Mouse (Mus musculus) cerebellum, postnatal 25 days (tissue): ENCODE data around the gene Tgm1.

Source experiments
- DNase-seq, 2 experiments: peaks; one replicate each; pipeline ENCODE4 v3.0.0; 2021; ENCODE audit warnings: mixed read lengths in 2 of 2

Tgm1 gene

DNA sequence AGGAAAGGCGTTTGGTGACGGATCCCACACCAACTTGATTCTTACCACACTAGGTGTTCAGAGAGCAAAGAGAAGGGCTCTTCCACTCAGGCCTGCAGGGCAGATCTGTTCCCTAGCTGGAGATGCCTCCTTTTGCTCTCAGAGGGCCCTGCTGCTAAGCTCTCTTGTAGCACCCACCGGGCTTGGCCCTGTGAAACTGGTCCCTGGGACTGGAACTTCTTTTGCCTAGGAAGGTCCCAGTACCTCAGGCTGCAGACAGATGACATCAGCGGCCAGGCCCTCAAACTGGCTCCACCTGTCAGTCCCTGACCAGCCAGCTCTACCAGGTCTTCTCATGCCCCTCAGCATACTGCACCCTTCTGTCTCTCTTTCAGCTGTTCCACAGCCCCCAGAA is at the start of gene Tgm1:
Gene Tgm1, minus strand, starts transcription at position 198 of the 394 bp plus-strand sequence.
- DNase-seq: no peak

DNA sequence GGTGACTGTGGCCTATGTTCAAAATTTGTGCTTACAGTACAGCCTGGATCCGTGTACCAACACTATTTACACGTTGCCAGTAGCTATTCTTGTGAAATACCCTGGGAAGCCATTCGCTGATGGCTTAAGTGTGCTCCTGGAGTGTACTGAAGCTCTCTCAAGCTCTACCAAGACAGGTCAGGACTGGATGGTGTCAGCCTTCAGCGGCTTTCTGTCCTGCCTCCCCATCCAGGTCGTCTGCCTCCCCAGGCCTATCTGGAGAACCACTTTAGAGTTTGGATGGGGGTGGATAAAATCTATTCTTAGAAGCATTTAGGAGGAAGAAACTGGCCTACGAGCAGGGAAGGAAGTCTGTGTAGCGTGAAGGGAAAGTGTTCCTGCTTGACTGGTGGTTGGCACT is 49.4 kb upstream of the Tgm1 start:
- DNase-seq: no peak

DNA sequence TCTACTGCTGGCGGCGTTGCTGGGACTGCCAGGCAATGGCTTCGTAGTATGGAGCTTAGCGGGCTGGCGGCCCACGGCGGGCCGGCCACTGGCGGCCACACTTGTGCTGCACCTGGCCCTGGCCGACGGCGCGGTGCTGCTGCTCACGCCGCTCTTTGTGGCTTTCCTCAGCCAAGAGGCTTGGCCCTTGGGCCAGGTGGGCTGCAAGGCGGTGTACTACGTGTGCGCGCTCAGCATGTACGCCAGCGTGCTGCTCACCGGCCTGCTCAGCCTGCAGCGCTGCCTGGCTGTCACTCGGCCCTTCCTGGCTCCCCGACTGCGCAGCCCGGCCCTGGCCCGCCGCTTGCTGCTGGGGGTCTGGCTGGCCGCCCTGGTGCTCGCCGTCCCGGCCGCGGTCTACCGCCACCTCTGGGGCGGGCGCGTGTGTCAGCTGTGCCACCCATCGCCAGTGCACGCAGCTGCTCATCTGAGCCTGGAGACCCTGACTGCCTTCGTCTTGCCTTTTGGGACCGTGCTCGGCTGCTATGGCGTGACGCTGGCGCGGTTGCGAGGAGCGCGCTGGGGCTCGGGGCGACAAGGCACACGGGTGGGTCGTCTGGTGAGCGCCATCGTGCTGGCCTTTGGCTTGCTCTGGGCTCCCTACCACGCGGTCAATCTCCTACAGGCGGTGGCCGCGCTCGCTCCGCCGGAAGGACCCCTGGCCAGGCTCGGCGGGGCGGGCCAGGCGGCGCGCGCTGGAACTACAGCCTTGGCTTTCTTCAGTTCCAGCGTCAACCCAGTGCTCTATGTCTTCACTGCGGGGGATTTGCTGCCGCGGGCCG is 48.5 kb upstream of the Tgm1 start:
- peak; percentile 60 to 62 for DNase-seq

DNA sequence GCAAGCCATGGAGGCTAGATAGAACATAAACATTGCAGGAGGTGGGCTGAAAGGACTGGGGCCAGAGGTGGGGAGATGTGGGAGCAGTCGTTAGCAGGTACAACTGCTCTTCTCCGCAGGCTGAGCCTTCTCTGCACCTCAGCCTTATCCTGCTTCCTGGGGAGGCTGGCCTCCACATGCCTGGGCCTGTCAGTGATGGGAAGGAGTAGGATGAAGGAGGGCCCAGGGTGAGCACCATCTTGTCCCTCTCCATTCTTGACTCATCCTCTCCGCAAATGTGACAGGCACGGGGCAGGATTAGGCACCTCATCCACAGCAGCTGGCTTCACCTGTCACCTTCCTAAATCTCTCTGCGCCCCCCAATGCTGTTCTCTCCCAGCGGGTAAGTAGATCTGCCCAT is 47.4 kb upstream of the Tgm1 start, which contains the start of gene Ltb4r2:
Gene Ltb4r2, plus strand, starts transcription at position 266 of the 400 bp plus-strand sequence.
- no peak for DNase-seq

DNA sequence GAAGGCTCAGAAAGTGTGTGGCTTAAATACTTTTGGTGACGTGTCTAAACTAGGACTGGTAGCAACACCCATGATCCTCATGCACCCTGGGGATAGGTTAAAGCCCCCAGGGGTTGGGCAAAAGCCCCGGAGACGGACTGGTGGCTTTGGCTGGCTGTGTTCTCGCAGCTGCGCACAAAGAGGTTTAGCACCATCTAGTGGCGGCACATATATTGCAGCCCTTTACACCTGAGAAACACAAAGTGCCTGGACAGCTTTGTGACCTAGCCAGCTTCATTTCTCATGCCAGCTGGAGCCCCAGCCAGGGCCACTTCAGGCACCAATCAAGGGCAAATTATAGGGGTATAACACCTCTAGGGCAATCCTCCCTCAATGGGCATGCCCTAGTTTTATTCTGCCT is 46.4 kb upstream of the Tgm1 start:
- DNase-seq: peak; percentile 86 to 92

DNA sequence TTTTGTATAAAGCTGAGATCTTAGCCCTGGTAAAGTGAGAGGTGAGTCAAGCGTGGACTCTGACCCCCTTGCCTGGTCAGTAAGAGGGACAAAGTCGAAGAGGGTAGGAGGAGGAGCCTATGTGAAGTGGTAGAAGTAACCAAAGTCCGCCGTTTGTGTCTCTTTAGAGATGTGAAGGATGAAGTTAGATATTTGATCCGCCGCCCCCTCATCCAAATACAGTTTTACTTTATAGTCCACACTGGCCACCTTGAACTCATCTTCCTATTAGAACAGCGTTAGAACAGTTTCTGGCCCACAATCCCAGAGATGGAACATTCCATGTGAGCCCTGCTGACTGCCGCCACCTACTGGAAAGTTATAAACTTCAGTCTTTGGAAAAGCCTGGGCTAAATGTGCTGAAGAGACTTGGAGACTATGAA is 44.6 kb upstream of the Tgm1 start, which contains the start of gene Cideb:
Gene Cideb, minus strand, starts transcription at position 96 of the 422 bp plus-strand sequence.
- peak; percentile 33 to 60 for DNase-seq

DNA sequence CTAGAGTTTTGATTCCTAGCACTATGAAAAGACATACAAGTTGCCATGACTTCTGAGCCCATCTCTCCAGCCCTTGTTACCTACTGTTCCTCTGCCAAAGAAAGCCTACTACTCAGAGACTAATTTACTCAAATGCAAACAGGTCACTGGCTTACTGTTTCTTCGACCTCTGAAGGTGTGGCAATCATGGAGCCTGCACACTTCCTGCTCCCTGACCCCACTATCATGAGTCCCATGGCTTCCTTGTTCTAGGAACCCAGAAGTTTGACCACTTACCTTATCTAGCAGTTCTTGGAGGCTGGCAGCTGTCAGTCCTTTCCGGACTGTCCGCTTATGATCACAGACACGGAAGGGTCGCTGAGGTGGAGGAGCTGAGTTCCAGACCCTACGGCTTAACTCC is 43.8 kb upstream of the Tgm1 start:
- DNase-seq: no peak

DNA sequence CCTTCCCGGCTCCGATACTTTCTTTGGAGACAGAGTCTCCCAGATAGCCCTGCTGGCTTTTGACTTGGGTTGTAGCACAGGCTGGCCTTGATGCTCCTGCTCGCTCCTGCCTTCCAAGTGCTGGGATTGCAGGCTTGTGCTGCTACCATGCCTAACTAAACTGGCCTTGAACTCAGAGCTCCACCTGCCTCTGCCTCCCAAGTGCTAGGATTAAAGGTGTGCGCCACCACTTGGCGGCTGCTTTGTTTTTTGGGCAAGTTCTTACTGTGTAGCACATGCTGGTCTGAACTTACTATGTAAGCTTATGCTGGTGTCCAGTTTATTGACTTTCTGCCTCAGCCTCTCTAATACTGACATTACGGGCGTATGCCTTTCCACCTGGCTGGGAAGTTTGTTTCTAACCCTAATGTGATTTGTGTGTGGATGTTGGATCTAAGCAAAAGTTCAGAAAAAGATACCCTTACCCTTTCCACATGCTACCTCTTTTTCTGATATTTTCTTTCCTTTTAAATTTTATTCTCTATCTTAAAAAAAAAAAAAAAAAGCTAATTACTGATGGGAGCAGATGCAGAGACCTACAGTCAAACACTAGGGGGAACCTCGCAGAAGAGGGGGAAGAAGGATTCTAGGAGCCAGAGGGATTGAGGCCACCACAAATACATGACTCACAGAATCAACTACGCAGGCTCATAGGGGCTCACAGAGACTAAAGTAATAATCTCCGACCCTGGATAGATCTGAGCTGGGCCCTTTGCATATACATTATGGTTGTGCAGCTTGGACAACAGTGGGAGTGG is 33.5 kb upstream of the Tgm1 start:
- DNase-seq: no peak

DNA sequence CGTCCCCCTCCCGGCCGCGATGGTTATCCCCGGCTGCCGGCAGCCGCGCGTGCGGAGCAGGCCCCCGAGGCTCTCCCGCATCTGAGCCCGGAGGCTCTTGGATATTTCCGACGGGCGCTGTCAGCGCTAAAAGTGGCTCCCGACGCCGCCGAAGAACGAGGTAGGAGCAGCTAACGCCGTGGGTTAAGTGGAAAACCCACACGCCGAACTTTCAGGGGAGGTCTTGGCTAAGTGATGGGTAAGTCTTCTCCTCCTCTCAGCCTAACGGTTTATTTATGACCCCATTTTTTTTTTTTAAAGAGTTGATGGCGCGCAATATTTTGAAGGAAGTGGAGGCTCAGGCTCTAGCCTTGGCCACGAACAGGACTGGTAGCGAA is 32.1 kb upstream of the Tgm1 start:
- DNase-seq: no peak

DNA sequence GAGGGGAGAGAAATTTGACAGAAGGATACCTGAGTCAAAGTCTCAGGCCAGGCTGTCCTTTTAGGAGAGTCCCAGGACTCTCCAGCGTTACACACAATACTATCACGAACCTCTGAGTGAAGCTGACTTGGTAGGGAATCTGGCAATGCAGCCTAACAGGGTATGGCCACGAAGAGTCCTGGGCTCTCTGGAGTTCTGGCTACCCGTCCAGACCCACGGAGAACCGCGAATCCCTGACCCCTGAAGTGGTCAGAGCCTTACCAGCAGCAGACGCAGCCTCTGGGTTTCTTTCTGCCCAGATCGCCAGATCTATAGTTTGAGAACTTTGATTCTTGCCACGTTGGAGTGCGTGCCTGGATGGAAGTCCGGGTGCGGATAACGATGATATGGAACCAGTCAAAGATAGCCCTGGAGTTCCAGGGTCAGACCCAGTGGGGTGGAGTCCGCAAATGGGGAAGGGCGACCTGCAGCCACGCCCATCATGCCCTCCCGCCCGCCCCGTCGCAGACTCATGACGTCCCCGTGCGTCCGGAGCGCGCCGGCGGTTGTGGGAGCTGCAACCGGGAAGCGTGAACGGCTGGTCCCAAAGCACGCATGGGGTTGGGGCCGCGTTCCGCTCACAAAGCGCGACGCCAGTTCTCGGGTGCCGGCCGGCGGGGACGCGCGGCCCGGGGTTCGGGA is 31.6 kb upstream of the Tgm1 start, which contains the start of the genes Dhrs1 and Nop9:
Gene Dhrs1, minus strand, starts transcription at position 511 of the 681 bp plus-strand sequence.
Gene Nop9, plus strand, starts transcription at position 514 of the 681 bp plus-strand sequence.
- DNase-seq: peak; percentile 89 to 92

DNA sequence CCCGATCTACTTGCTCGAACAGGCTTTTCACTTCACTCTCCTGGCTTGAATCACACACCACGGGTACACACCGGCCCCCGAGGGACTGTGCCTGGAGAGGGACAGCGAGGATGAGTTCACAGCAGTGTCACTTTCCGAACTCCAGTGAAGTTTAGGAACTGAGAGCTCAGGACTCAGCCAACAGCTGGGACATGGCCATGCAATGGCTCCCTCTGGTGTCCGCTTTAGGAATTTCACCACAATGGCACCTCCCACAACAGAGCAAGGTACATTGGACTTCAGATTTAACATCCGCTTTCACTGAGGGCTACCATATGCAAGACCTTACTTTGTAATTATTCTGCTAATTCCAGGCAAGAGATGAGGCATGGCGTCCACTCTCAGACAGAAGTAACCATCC is 30.0 kb upstream of the Tgm1 start:
- peak; percentile 86 to 91 for DNase-seq

DNA sequence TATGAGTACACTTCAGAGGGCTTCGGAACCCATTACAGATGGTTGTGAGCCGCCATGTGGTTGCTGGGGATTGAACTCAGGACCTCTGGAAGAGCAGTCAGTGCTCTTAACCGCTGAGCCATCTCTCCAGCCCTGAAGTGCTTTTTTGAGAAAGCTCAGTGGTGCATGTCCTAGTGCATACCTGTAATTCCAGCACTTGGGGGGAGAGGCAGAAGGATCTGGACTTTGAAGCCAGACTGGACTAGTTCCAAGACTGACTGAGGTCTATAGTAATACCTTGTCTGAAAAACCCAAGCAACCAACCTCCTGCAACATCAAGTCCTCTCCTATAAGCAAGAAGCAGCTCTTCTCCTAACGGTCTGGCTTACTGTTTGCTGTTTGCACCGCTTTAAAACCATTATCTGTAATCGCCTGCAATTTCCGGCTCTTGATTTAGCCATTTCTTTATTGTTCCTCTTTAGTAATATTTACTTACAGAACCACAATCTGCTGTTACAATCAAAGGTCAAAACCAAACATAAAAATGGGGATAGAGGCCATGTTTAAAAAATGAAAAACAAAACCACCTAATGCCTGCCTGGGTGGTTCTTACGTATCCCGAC is 23.5 kb upstream of the Tgm1 start:
- no peak for DNase-seq

DNA sequence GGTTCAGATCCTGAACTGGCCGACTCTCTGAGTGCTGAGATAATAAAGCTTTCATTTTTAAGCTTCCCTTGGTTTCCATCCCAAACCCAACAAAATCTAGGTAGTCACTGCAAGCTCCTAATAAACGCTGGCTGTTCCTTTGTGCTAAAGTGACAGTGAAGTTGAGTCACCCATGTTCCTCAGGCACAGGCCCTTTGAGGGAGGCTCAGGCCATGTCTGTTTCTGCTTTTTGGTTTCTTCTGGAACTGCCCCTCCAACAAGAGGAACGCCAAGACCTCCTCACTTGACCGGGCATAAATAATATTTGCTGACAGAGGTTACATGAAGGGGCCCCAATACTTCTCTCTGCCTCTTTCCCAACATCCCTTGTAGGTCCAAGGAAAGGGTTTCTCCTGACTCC is 22.0 kb upstream of the Tgm1 start:
- DNase-seq: no peak

DNA sequence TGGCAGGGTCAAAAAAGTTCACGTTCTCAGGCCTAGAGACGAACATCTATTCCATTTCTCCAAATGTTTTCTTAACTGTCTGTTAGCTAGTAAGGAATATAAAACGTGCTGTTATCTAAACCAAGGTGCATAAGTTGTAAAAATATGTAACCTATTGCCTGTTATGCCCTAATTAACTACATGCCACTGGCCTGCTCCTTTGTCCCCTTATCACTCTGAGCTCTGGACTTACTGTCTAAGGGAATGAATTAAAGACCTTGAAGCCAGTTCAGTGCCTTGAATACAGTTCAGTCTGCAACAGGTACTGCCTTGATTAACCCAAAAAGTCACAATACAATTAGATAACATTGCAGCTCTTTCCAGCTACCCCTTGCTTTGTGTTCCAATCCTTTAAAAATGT is 21.6 kb upstream of the Tgm1 start:
- DNase-seq: no peak

DNA sequence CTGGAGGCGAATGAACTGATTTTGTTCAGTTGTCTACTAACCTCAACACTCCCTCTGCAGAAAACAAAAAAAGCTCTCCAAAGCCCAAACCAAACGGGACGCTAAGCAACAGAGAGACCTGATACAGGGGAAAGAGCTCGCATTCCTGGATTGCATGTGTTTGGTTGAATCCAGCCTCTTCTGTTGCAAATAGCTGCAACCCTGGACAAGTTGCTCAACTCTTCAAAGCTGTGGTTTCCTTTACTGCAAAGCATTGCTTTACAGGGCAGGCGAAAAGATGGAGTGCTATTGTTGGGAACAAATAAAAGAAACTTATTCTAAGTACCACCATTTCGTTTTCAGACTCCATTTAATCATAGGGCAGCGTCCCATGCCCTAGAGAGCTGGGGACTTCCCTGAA is 21.1 kb upstream of the Tgm1 start:
- no peak for DNase-seq

DNA sequence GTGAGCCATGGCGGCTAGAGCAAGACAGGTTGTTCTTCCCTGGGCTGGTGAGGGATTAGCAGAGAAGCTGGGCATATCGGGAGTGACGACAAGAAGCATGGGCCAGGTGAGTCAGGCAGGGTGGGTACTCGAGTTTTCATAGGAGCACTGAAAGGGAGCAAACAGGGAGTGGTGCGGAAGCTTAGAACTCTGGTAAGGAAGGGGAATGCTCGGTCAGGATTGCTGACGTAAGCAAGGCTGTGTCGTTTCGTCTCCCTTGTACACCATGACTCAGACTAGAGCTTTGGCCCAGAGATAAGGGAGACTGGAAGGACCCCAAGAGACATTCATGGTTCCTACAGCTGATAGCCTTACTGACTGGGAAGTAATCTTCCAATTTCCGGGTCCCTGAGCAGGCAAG is 20.2 kb upstream of the Tgm1 start:
- DNase-seq: no peak

DNA sequence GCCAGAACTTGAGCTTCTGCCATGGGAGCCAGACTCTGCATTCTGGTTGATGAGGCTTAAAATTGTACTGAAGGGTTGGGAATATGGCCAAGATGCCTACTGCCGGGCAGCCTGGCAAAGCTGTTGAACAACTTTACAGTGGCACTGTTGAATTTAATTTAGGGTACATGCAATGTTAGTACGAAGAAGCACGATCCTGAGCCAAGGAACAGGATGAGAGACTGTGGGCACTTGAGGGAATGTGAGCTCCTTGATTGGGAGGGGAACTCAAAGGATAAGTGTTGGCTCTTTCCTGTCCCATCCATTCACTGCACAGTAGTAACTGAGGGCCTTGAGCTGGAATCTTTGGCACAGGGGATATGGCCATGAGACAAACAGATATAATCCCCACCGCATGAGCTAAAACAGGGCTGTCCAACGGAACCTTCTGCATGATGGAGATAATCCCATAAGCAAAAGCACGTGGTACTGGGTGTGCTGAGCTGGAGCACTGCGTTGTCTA is 16.9 kb upstream of the Tgm1 start:
- DNase-seq: no peak

DNA sequence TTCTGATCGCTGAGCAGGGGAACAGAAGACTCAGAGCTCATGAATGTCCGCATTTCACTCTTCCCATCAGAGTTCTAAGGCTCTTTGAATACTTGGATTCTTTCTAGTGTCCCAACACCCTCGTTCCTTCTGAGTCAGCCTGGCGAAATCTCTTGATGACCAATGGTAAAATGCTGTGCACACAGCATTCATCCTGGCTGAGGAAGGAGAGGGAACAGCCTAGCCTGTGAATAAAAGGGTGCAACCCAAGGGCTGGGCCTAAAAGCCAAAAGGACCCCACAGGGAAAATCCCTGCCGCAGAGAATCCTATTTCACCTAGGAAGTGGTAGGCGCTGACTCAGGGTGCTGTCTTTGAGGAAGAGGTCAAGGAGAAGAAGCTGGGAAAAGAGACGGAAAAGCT is 16.4 kb upstream of the Tgm1 start:
- DNase-seq: no peak

DNA sequence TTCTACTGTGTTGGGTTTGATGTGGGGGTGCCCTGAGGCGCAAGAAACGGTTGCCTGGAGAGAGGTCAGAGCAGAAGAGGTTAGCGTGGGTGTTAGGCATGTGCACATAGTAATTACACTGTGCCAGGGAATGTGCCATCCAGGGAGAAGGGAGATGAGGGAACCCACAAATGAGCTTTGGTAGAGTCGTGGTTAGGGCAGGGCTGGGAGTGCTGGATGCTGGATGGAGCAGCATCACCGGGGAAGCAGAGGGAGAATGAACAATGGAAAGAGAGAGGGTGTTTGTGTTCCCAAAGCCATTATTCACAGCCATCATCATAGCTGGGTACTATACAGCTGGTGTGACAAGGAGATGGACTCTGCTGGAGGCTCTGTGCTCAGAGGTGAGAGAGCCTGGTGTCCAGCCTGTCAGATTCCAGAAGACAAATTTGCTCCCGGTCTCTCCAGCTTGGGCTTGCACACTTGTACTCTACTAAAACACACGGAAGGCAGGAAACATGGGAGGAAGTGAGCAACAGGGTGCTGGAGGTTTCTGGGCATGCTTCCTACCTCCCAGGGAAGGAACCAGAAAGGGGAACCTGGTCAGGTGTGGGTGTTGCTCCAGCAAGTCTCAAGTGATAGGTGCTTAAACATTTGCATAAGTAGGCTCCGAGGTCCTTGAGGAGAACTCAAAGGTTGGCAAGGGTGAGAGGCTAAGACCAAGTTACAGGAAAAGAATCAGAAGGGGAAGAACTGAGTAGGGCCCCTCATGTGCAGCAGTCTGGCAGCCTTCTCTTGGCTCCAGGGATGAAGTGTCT is 14.4 kb upstream of the Tgm1 start:
- DNase-seq: no peak

DNA sequence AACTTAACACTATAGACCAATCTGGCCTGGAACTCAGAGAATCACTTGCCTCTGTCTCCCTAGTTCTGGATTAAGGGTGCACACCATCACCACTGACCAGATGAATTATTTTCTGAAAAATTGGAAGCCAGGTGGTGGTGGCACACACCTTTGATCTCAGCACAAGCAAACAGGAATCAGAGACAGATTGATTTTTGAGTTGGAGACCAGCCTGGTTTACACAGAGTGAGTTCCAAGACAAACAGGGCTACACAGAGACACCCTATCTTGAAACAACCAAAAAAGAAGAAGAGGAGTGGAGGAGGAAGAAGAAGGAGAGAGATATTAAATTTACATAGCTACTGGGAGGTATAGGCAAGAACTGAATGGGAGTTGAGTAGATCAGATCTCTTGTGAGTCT is 12.5 kb upstream of the Tgm1 start:
- no peak for DNase-seq

DNA sequence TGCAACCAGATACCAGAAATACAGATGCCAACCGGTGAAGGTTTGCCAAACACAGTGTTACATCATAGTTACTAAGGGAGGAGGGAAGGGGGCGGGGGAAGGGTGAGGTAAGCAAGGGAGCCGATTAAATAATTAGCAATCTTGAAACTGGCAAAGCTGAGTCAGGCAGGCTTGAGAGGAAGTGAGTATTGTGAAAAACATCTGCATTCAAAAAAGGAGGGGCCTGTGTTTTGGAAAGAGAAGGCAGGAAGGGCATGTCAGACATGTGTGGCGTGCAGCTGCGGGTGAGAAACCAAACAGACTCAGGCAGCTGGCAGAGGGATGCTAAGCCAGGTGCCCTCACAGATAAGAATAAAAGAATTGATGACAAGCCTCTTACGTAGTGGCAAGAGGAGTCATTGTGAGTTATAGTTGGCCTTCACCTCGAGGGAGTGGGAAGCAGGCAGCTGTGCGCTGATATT is 10.7 kb upstream of the Tgm1 start:
- no peak for DNase-seq

DNA sequence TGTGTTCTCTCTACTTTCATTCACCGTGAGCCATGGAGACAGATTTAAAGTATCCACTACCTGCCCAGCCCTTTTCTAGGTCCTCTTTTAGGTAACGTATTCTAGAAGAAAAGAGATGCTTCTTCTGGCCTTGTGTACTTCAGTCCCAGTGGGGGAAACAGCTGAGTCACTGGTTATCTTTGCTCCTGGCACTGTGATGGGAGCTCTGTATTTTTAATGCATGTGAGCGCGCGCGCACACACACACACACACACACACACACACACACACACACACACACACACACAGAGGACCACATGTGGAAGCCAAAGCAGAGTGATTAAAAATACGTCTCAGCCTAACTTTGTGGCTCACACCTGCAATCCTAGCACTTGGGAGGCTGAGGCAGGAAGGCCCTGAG is 9.7 kb upstream of the Tgm1 start:
- DNase-seq: no peak
